Mouse (Mus musculus): Measurements from ENCODE around the gene Csf2rb.
"Not testable (repeated sequence)": the region's sequence is repeated elsewhere in the genome, so short reads cannot be mapped to it uniquely, and the experiment has no call there.

Gene Csf2rb

GRCm38 (mm10) chr15:78325671-78326339 is at the start of gene Csf2rb:
Gene Csf2rb, plus strand, starts transcription at chr15:78325752.
- DNase-seq (ENCODE audit: low spot score): no peak

GRCm38 (mm10) chr15:78278308-78278707 is 47.2 kb upstream of the Csf2rb start:
- DNase-seq (ENCODE audit: low spot score): no peak

- no peak for DNase-seq (ENCODE audit: low spot score)
These were observed 37.6 kb upstream of the Csf2rb start for GRCm38 (mm10) chr15:78287941-78288340.

- not testable (repeated sequence) for DNase-seq (ENCODE audit: low spot score)
These were observed 35.8 kb upstream of the Csf2rb start for GRCm38 (mm10) chr15:78289775-78290174.

- DNase-seq (ENCODE audit: low spot score): not testable (repeated sequence)
These were observed 32.3 kb upstream of the Csf2rb start for GRCm38 (mm10) chr15:78293228-78293627.

- no peak for DNase-seq (ENCODE audit: low spot score)
These were observed 31.8 kb upstream of the Csf2rb start for GRCm38 (mm10) chr15:78293716-78294115.

- no peak for DNase-seq (ENCODE audit: low spot score)
These were observed 27.0 kb upstream of the Csf2rb start for GRCm38 (mm10) chr15:78298558-78298957.

GRCm38 (mm10) chr15:78299641-78300040 is 25.9 kb upstream of the Csf2rb start:
- no peak for DNase-seq (ENCODE audit: low spot score)

- DNase-seq (ENCODE audit: low spot score): no peak
These were observed 24.8 kb upstream of the Csf2rb start for GRCm38 (mm10) chr15:78300773-78301172.

GRCm38 (mm10) chr15:78302718-78303117 is 22.8 kb upstream of the Csf2rb start:
- no peak for DNase-seq (ENCODE audit: low spot score)

- DNase-seq (ENCODE audit: low spot score): no peak
These were observed 21.8 kb upstream of the Csf2rb start for GRCm38 (mm10) chr15:78303665-78304233.

- DNase-seq (ENCODE audit: low spot score): no peak
These were observed 20.1 kb upstream of the Csf2rb start, which contains the start of gene Csf2rb2 for GRCm38 (mm10) chr15:78305341-78305933. Gene Csf2rb2, minus strand, starts transcription at chr15:78305721.

GRCm38 (mm10) chr15:78309865-78310264 is 15.7 kb upstream of the Csf2rb start:
- no peak for DNase-seq (ENCODE audit: low spot score)

- DNase-seq (ENCODE audit: low spot score): no peak
These were observed 14.6 kb upstream of the Csf2rb start for GRCm38 (mm10) chr15:78310971-78311370.

- not testable (repeated sequence) for DNase-seq (ENCODE audit: low spot score)
These were observed 12.9 kb upstream of the Csf2rb start for GRCm38 (mm10) chr15:78312421-78313233.

- not testable (repeated sequence) for DNase-seq (ENCODE audit: low spot score)
These were observed 11.9 kb upstream of the Csf2rb start for GRCm38 (mm10) chr15:78313659-78314058.

- DNase-seq (ENCODE audit: low spot score): not testable (repeated sequence)
These were observed 7.0 kb upstream of the Csf2rb start for GRCm38 (mm10) chr15:78318338-78319171.

GRCm38 (mm10) chr15:78320825-78321496 is 4.6 kb upstream of the Csf2rb start:
- DNase-seq (ENCODE audit: low spot score): peak; percentile 16

- no peak for DNase-seq (ENCODE audit: low spot score)
These were observed 2.2 kb upstream of the Csf2rb start for GRCm38 (mm10) chr15:78323366-78323765.

- no peak for DNase-seq (ENCODE audit: low spot score)
These were observed 1.3 kb upstream of the Csf2rb start for GRCm38 (mm10) chr15:78324294-78324693.

- DNase-seq (ENCODE audit: low spot score): no peak
These were observed 1.2 kb downstream of the Csf2rb start for GRCm38 (mm10) chr15:78326747-78327146.
